Mouse (Mus musculus) cerebellum, adult 2 months (tissue): ENCODE measurements around the gene Atp1a2.

Source experiments
- CTCF ChIP-seq: fragments of 200-500 bp; IDR thresholded peaks from 2 replicates; pipeline ENCODE4 v1.5.1; 2011; ENCODE audit warnings: low read depth, mild to moderate bottlenecking, control low read depth, low read length, moderate library complexity, borderline replicate concordance; ENCODE audit not compliant: insufficient read depth
- POLR2A ChIP-seq: fragments of 200-500 bp; IDR thresholded peaks from 2 replicates; pipeline ENCODE4 v1.6.1; 2011; ENCODE audit warnings: low read length, control low read depth, borderline replicate concordance; ENCODE audit not compliant: insufficient read depth

- TF ChIP-seq POLR2A (no peak), CTCF (no peak)
These were observed 24.5 kb downstream of the Atp1a2 start for GRCm38 (mm10) chr1:172273386-172273785.
